Mouse (Mus musculus) right cerebral cortex, postnatal 10 days (tissue): ENCODE data around the gene Adam33.

Experiments
- DNase-seq, 2 experiments: peaks; one replicate each; pipeline ENCODE4 v3.0.0; 2021; ENCODE audit warnings: low spot score in 2 of 2

Adam33 gene

GRCm38 (mm10) chr2:131029065-131029935, 34.3 kb downstream of the Adam33 start:
- no peak for DNase-seq

GRCm38 (mm10) chr2:131026941-131027340, 36.7 kb downstream of the Adam33 start:
- DNase-seq, result no peak

- no peak for DNase-seq
Measured at GRCm38 (mm10) chr2:131025230-131025629, 38.4 kb downstream of the Adam33 start.

- no peak for DNase-seq
Measured at GRCm38 (mm10) chr2:131010566-131010965, 53.0 kb downstream of the Adam33 start.

GRCm38 (mm10) chr2:131009123-131009522, 54.5 kb downstream of the Adam33 start:
- DNase-seq, result no peak
